Mouse (Mus musculus) bone marrow, adult 2 months (tissue): ENCODE data around the gene Magi2.
"Not testable (repeated sequence)": the region's sequence is repeated elsewhere in the genome, so short reads cannot be mapped to it uniquely, and the experiment has no call there.

Experiments
- CTCF ChIP-seq: fragments of 200-500 bp; IDR thresholded peaks from 2 replicates; pipeline ENCODE4 v1.5.1; 2011; ENCODE audit warnings: low read length, control low read depth; ENCODE audit not compliant: control insufficient read depth, insufficient read depth
- POLR2A ChIP-seq: fragments of 200-500 bp; IDR thresholded peaks from 2 replicates; pipeline ENCODE4 v1.6.1; 2011; ENCODE audit warnings: low read depth, mild to moderate bottlenecking, control low read depth, low read length, borderline replicate concordance; ENCODE audit not compliant: control insufficient read depth

- TF ChIP-seq POLR2A, CTCF: not testable (repeated sequence)
These were observed 177.4 kb downstream of the Magi2 start for GRCm38 (mm10) chr5:19404268-19404667.
